Mouse (Mus musculus) lung, postnatal 0 days (tissue): ENCODE results near the gene Prex1.

Source experiments
- CTCF ChIP-seq: IDR thresholded peaks from 2 replicates; pipeline ENCODE4 v1.5.1; 2016; ENCODE audit warnings: antibody characterized with exemption, mild to moderate bottlenecking
- EP300 ChIP-seq: IDR thresholded peaks from 2 replicates; pipeline ENCODE4 v1.6.1; 2016; ENCODE audit warnings: antibody characterized with exemption, mild to moderate bottlenecking, control low read depth

- no peak for TF ChIP-seq CTCF
- TF ChIP-seq EP300, result no peak
Measured at GRCm38 (mm10) chr2:166675588-166676444, 37.8 kb downstream of the Prex1 start.
